Mouse (Mus musculus) mammary gland, adult 2 months (tissue): ENCODE measurements around the gene Slamf1. TPM values are rescaled to one million over a fixed set of nuclear protein-coding genes. Genes with fewer than 3 reads are reported as not detected.

Source experiments
- polyA plus RNA-seq: library from polyadenylated mRNA; depleted of rRNA; stranded (reverse); fragments of >200 nt; gene quantifications from 2 replicates; pipeline ENCODE4 v1.2.3, GENCODE M21; 2012; ENCODE audit warnings: low replicate concordance; rRNA removed

The Slamf1 gene
- polyA plus RNA-seq, result 1.7 and 2.1 TPM in 2 replicates

GRCm38 (mm10) chr1:171766898-171767297 is at the start of gene Slamf1:
TSS of gene Slamf1 (plus strand) at chr1:171767127.

DNA sequence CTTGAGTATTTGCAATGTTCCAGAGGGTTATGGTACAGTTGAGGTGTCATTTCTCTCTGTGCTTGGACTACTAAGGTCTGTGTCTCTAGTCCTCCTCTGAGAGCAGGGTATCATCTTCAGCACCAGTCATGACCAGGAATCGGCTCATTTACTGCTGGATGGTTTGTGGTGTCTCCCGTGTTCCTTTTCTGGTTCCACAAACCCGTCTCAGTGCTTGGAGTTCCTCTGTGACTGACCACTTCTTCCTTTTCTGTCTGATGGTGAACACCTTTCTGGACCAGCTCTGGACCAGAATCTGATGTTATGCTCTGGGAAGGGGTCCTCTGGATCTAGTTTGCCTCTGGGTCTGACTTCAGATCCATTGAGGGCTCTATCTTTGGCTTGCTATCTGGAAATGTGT is 72.6 kb downstream of the Slamf1 start, which contains the start of gene Cd84:
Gene Cd84 (plus strand): TSS at position 210 of the 400 bp plus-strand sequence.

Other genes starting within 250 kb of the Slamf1 start
- 0.27 TPM in 1 of 2 replicates, not detected in the other for gene Itln1, start 231.8 kb upstream of the Slamf1 start, polyA plus RNA-seq
- 1.1 and 2.3 TPM in 2 replicates for gene Cd244a, start 207.9 kb upstream of the Slamf1 start, polyA plus RNA-seq
- gene Ly9, start 159.7 kb upstream of the Slamf1 start, polyA plus RNA-seq, result 11.6 and 13.6 TPM in 2 replicates
- 3.8 and 6.4 TPM in 2 replicates for gene Slamf7, start 114.1 kb upstream of the Slamf1 start, polyA plus RNA-seq
- 22.8 and 52.4 TPM in 2 replicates for gene Cd48, start 85.1 kb upstream of the Slamf1 start, polyA plus RNA-seq
- 4.6 and 10.5 TPM in 2 replicates for gene Cd84, start 72.6 kb downstream of the Slamf1 start, polyA plus RNA-seq
- gene Gm10521, start 128.5 kb downstream of the Slamf1 start, polyA plus RNA-seq, result 1.5 and 2.3 TPM in 2 replicates
- gene Slamf6, start 150.4 kb downstream of the Slamf1 start, polyA plus RNA-seq, result 8.5 and 12.1 TPM in 2 replicates